Comparison of ENCODE assay signal across 8 mouse cellular contexts in genomic region chr10:50593371-50593770, GRCm38 (mm10). TPM values are rescaled to one million over a fixed set of nuclear protein-coding genes. Genes with fewer than 3 reads are reported as not detected.
DNase-seq lines count a peak whose midpoint lies in the region; ATAC-seq and TF ChIP-seq lines count a peak whose summit lies in the region.

No protein-coding gene starts in this region.

- H3K36me3 ChIP-seq in heart, embryonic 14.5 days (ENCODE audit: control insufficient read depth, insufficient read depth, low read length): no peaks in the 10 kb centered on the region
- H3K36me3 ChIP-seq in ES-E14 (ENCODE audit: control insufficient read depth, insufficient read depth, low read length, poor library complexity, severe bottlenecking): no peaks in the 10 kb centered on the region
- H3K36me3 ChIP-seq in forebrain, embryonic 14.5 days (ENCODE audit: control insufficient read depth, insufficient read depth, low read length): no peaks in the 10 kb centered on the region
- no peaks in the 10 kb centered on the region for H3K36me3 ChIP-seq in macrophage (ENCODE audit: inconsistent target)

- H3K9ac ChIP-seq in heart, embryonic 14.5 days (ENCODE audit: low read length): peak overlapping the region; percentile 86
- H3K9ac ChIP-seq in ES-E14 (ENCODE audit: insufficient read depth, low read depth, low read length, poor library complexity, severe bottlenecking): peak overlapping the region; percentile 11; the same call in 1 of the 2 replicates
- peak overlapping the region; percentile 79; the same call in 1 of the 2 replicates for H3K9ac ChIP-seq in forebrain, embryonic 14.5 days (ENCODE audit: low read length)

- in situ Hi-C loops in ES-E14 (cut with MboI; ENCODE audit: low sequenced_read_pairs in 2 of 2, unreplicated experiment in 2 of 2): no loop called here

- H3K9me3 ChIP-seq in heart, embryonic 14.5 days (ENCODE audit: control insufficient read depth, low read length): no peaks in the 10 kb centered on the region
- H3K9me3 ChIP-seq in ES-E14 (ENCODE audit: control insufficient read depth, insufficient read depth, low read depth, low read length): no peaks in the 10 kb centered on the region
- H3K9me3 ChIP-seq in forebrain, embryonic 14.5 days (replicated peaks; ENCODE audit: control insufficient read depth, low read length): no peaks in the 10 kb centered on the region

- WGBS in heart, embryonic 14.5 days: 67% methylated on average over 12 of the region's 12 CpGs
- 72% methylated on average over 12 of the region's 12 CpGs for WGBS in forebrain, embryonic 14.5 days
- WGBS in macrophage (ENCODE audit: missing documents): 59% methylated on average over 9 of the region's 12 CpGs

- H3K4me1 ChIP-seq in heart, embryonic 14.5 days (ENCODE audit: control insufficient read depth in 2 of 2, insufficient read depth in 2 of 2, low read length in 2 of 2): peaks cover 0 to 5% of the 10 kb centered on the region in 2 experiments; a peak in 3 of 4 replicates
- H3K4me1 ChIP-seq in ES-E14 (ENCODE audit: control insufficient read depth in 2 of 2, insufficient read depth in 2 of 2, low read length in 2 of 2, poor library complexity in 1 of 2): no peaks in the 10 kb centered on the region
- H3K4me1 ChIP-seq in forebrain, embryonic 14.5 days (ENCODE audit: control insufficient read depth, insufficient read depth, low read length): no peaks in the 10 kb centered on the region

- DNase-seq in heart, postnatal 25 days (ENCODE audit: low spot score): no peak
- no peak for DNase-seq in ES-E14 (ENCODE audit: low read depth, low spot score)
- no peak for DNase-seq in forebrain, embryonic 14.5 days (ENCODE audit: low spot score)
- DNase-seq in embryo, embryonic 9.5 days (ENCODE audit: extremely low spot score): no peak
- DNase-seq in gastrocnemius, postnatal 4 days (ENCODE audit: low spot score in 2 of 2): no peak
- DNase-seq in ovary, adult 18-20 months (ENCODE audit: low spot score): no peak

- peaks cover 56% of the 10 kb centered on the region for H3K79me2 ChIP-seq in macrophage (ENCODE audit: inconsistent target)

- peak overlapping the region; percentile 11 to 87 for H3K4me3 ChIP-seq in heart, embryonic 14.5 days (ENCODE audit: control insufficient read depth in 1 of 2, insufficient read depth in 1 of 2, low read depth in 1 of 2, low read length in 2 of 2)
- peak overlapping the region; percentile 87 to 100 for H3K4me3 ChIP-seq in ES-E14 (ENCODE audit: insufficient read depth in 1 of 2, low read depth in 1 of 2, low read length in 2 of 2, poor library complexity in 1 of 2, severe bottlenecking in 1 of 2)
- H3K4me3 ChIP-seq in forebrain, embryonic 14.5 days (ENCODE audit: low read depth, low read length): peak overlapping the region; percentile 82
- peak overlapping the region; percentile 87 for H3K4me3 ChIP-seq in macrophage (ENCODE audit: inconsistent target)

- no peak for ATAC-seq in heart, embryonic 14.5 days (ENCODE audit: insufficient number of reproducible peaks, insufficient read depth, low FRiP score, low read depth)
- ATAC-seq in forebrain, embryonic 14.5 days: no peak

- no peaks in the 10 kb centered on the region for H3K27me3 ChIP-seq in heart, embryonic 14.5 days (ENCODE audit: control insufficient read depth, insufficient read depth, low read length)
- no peaks in the 10 kb centered on the region for H3K27me3 ChIP-seq in forebrain, embryonic 14.5 days (replicated peaks; ENCODE audit: control insufficient read depth, insufficient read depth, low read length)

- peak overlapping the region; percentile 73 for H3K4me2 ChIP-seq in heart, embryonic 14.5 days (ENCODE audit: low read length)
- peak overlapping the region; percentile 60 for H3K4me2 ChIP-seq in forebrain, embryonic 14.5 days (ENCODE audit: low read length)

- intact Hi-C loops in heart, postnatal 25 days (cut with DNase I): loop anchor here (5.0 kb wide), 1 partner anchor 309 kb away; no protein-coding TSS in a partner anchor

- no peak overlapping the region for H3K27ac ChIP-seq in heart, embryonic 14.5 days (replicated peaks in 1 of 2; ENCODE audit: control insufficient read depth in 1 of 2, insufficient read depth in 1 of 2, low read depth in 2 of 2, low read length in 2 of 2)
- H3K27ac ChIP-seq in ES-E14 (ENCODE audit: insufficient read depth, low read depth, low read length, poor library complexity, severe bottlenecking): no peak overlapping the region
- no peak overlapping the region for H3K27ac ChIP-seq in forebrain, embryonic 14.5 days (ENCODE audit: low read depth, low read length)
- H3K27ac ChIP-seq in macrophage: peak overlapping the region; percentile 52

TF ChIP-seq in ES-E14, 5 proteins besides CTCF, POLR2A, EP300 and RAD21:
- TF ChIP-seq ZNF384 (IDR thresholded peaks at IDR 0.05; ENCODE audit: low read depth, low read length) (no peak), ZC3H11A (IDR thresholded peaks at IDR 0.05; ENCODE audit: borderline replicate concordance, low read depth, low read length) (no peak), CHD2 (IDR thresholded peaks at IDR 0.05; ENCODE audit: low read depth, low read length) (no peak), HCFC1 (IDR thresholded peaks at IDR 0.05; ENCODE audit: borderline replicate concordance, insufficient read depth, low read length) (no peak), MAFK (IDR thresholded peaks at IDR 0.05; ENCODE audit: insufficient read depth, low read depth, low read length) (no peak)

RNA-seq across cellular contexts. Expression of gene Ascc3, which starts 0.9 kb away (rescaled TPM):
- polyA plus RNA-seq in heart, embryonic 14.5 days (2014; fragmentation: Nextera tagmentation; extraction: Ambion mirVana): 16.6 and 19.0 TPM in 2 replicates
- total RNA-seq in heart, postnatal 25 days (2021): 10 to 100 TPM; 11.9 to 12.0 TPM
- 28.8 and 32.9 TPM in 2 replicates for total RNA-seq in ES-E14 (2012; rRNA removed)
- polyA plus RNA-seq in forebrain, embryonic 14.5 days (2014; fragmentation: Nextera tagmentation; extraction: Ambion mirVana): 15.0 and 19.0 TPM in 2 replicates
- 100 to 1,000 TPM; 210 to 627 (median 402) TPM for total RNA-seq in macrophage (2018; cell fraction: chromatin; rRNA removed)
- total RNA-seq in macrophage (2018; cell fraction: cytosol; rRNA removed): 10 to 100 TPM; 25.6 to 67.4 (median 37.0) TPM
- 100 to 1,000 TPM; 142 to 471 (median 231) TPM for total RNA-seq in macrophage (2018; cell fraction: nucleus; rRNA removed)
- polyA plus RNA-seq in macrophage (2018): 20.1 to 30.9 TPM (median 27.3 TPM) in 3 replicates
- total RNA-seq in gastrocnemius, postnatal 4 days (2021): 10 to 100 TPM; 19.8 to 23.4 TPM

Comparison
In these comparisons a context has a peak if more than half of its experiments do, and no peak if none do; other contexts are left out.
1. H3K9ac ChIP-seq: peak in every context shown above with its lines; median percentile 86 in heart, embryonic 14.5 days; 79 in forebrain, embryonic 14.5 days; 11 in ES-E14.